Mouse (Mus musculus) liver, postnatal 0 days (tissue): Measurements from ENCODE around the gene Usp28.

Experiments used
- CTCF ChIP-seq: sonication (generic); IDR thresholded peaks from 2 replicates; pipeline ENCODE4 v1.5.1; 2016; ENCODE audit warnings: antibody characterized with exemption, low read depth
- EP300 ChIP-seq: IDR thresholded peaks from 2 replicates; pipeline ENCODE4 v1.6.1; 2016; ENCODE audit warnings: antibody characterized with exemption, low read depth, mild to moderate bottlenecking

DNA sequence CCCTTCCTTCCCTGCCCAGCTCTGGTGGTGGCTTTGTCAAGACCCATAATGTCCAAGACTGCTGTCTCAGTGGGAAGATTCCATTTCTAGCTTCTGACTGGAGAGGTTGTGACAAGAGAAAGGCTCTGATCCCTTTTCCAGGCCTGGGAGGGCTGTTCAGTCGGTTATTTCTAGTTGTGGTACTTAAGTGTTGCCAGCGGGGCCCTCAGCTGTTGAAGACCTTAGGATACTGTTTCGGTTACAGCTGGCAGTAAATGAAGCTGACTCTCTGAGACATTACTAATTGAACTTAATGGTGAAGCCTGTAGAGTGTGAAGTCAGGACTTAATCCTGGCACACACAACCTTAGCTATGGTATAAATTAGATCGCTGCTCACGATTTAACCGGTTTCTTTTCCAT lies 14.1 kb downstream of the Usp28 start:
- TF ChIP-seq CTCF = no peak
- TF ChIP-seq EP300 = no peak
